Mouse (Mus musculus): ENCODE data around the gene Rarb. TPM values are rescaled to one million over a fixed set of nuclear protein-coding genes. Genes with fewer than 3 reads are reported as not detected.

Rarb gene
- total RNA-seq, 2 experiments from 2014 or later, result 6.1 to 6.8 TPM

GRCm38 (mm10) chr14:16547492-16548199, 271.3 kb downstream of the Rarb start:
- intact Hi-C loops (cut with DNase I), result no loop called here
- DNase-seq, result no peak

- intact Hi-C loops (cut with DNase I), result no loop called here
Observed at GRCm38 (mm10) chr14:16544995-16545394, 274.0 kb downstream of the Rarb start.

GRCm38 (mm10) chr14:16541641-16542040, 277.3 kb downstream of the Rarb start:
- intact Hi-C loops (cut with DNase I), result no loop called here
- DNase-seq, result no peak

More at GRCm38 (mm10) chr14:16544995-16545394, 274.0 kb downstream of the Rarb start:
- DNase-seq, result no peak

- peak in 1 of 2 experiments; percentile 11 for DNase-seq
- intact Hi-C loops (cut with DNase I), result no loop called here
Observed at GRCm38 (mm10) chr14:16537433-16537832, 281.5 kb downstream of the Rarb start.

- intact Hi-C loops (cut with DNase I), result no loop called here
- no peak for DNase-seq
Observed at GRCm38 (mm10) chr14:16528631-16529030, 290.3 kb downstream of the Rarb start.

- intact Hi-C loops (cut with DNase I), result no loop called here
- DNase-seq, result peak in 1 of 2 experiments; percentile 53
Observed at GRCm38 (mm10) chr14:16526120-16526519, 292.8 kb downstream of the Rarb start.

GRCm38 (mm10) chr14:16525137-16525924, 293.6 kb downstream of the Rarb start:
- DNase-seq, result no peak
- intact Hi-C loops (cut with DNase I), result no loop called here

- intact Hi-C loops (cut with DNase I), result no loop called here
Observed at GRCm38 (mm10) chr14:16522852-16523251, 296.1 kb downstream of the Rarb start.

GRCm38 (mm10) chr14:16519588-16520167, 299.3 kb downstream of the Rarb start:
- no peak for DNase-seq
- intact Hi-C loops (cut with DNase I), result no loop called here

More at GRCm38 (mm10) chr14:16522852-16523251, 296.1 kb downstream of the Rarb start:
- no peak for DNase-seq

- intact Hi-C loops (cut with DNase I), result no loop called here
- DNase-seq, result no peak
Observed at GRCm38 (mm10) chr14:16517958-16518357, 301.0 kb downstream of the Rarb start.

GRCm38 (mm10) chr14:16515731-16516130, 303.2 kb downstream of the Rarb start:
- intact Hi-C loops (cut with DNase I), result no loop called here

GRCm38 (mm10) chr14:16510574-16510973, 308.4 kb downstream of the Rarb start:
- intact Hi-C loops (cut with DNase I), result no loop called here
- no peak for DNase-seq

More at GRCm38 (mm10) chr14:16515731-16516130, 303.2 kb downstream of the Rarb start:
- DNase-seq, result no peak

- intact Hi-C loops (cut with DNase I), result no loop called here
- no peak for DNase-seq
Observed at GRCm38 (mm10) chr14:16509825-16510224, 309.1 kb downstream of the Rarb start.

GRCm38 (mm10) chr14:16508760-16509159, 310.2 kb downstream of the Rarb start:
- intact Hi-C loops (cut with DNase I), result no loop called here
- no peak for DNase-seq

- intact Hi-C loops (cut with DNase I), result loop anchor here (10.0 kb wide), 1 partner anchor 52 kb away; no protein-coding TSS in a partner anchor
- peak in 1 of 2 experiments; percentile 56 for DNase-seq
Observed at GRCm38 (mm10) chr14:16497226-16497661, 321.7 kb downstream of the Rarb start.

GRCm38 (mm10) chr14:16483656-16484380, 335.1 kb downstream of the Rarb start:
- intact Hi-C loops (cut with DNase I), result no loop called here
- DNase-seq, result no peak

- DNase-seq, result no peak
- intact Hi-C loops (cut with DNase I), result no loop called here
Observed at GRCm38 (mm10) chr14:16480621-16481020, 338.3 kb downstream of the Rarb start.

GRCm38 (mm10) chr14:16479521-16479920, 339.4 kb downstream of the Rarb start:
- no peak for DNase-seq
- intact Hi-C loops (cut with DNase I), result no loop called here

GRCm38 (mm10) chr14:16478606-16479323, 340.2 kb downstream of the Rarb start:
- intact Hi-C loops (cut with DNase I), result no loop called here
- no peak for DNase-seq

Data from gastrocnemius, postnatal 36 days (tissue).